Mouse (Mus musculus) heart, embryonic 16.5 days (tissue): ENCODE results near the gene Ublcp1. TPM values are rescaled to one million over a fixed set of nuclear protein-coding genes. Genes with fewer than 3 reads are reported as not detected.
A peak's percentile ranks its signal among the peaks of the same experiment; 100 is the strongest.

Experiments used
- ATAC-seq: fragments of 200-750 bp; cut with Nextera tagmentation; replicated peaks from 2 replicates; pipeline ENCODE4 v1.8.0; 2017; ENCODE audit warnings: moderate number of reproducible peaks; ENCODE audit not compliant: insufficient read depth, low FRiP score; ENCODE audit errors: extremely low read depth
- H3K27ac ChIP-seq: fragments of 300-500 bp; sonication (generic); 2 replicates; pipeline ENCODE4 v1.5.1; 2014; ENCODE audit warnings: mild to moderate bottlenecking, low read length, control low read depth, moderate library complexity
- H3K27me3 ChIP-seq: fragments of 300-500 bp; sonication (generic); 2 replicates; pipeline ENCODE4 v1.6.1; 2014; ENCODE audit warnings: low read length, mixed read lengths; ENCODE audit not compliant: control insufficient read depth, insufficient read depth
- H3K36me3 ChIP-seq: fragments of 300-500 bp; sonication (generic); 2 replicates; pipeline ENCODE4 v1.6.1; 2014; ENCODE audit not compliant: control insufficient read depth, insufficient read depth
- H3K4me1 ChIP-seq: fragments of 300-500 bp; sonication (generic); 2 replicates; pipeline ENCODE4 v1.6.1; 2014; ENCODE audit warnings: low read length, mixed read lengths; ENCODE audit not compliant: control insufficient read depth, insufficient read depth
- H3K4me2 ChIP-seq: fragments of 300-500 bp; sonication (generic); 2 replicates; pipeline ENCODE4 v1.6.1; 2014; ENCODE audit warnings: low read depth, mild to moderate bottlenecking, control low read depth, low read length
- H3K4me3 ChIP-seq: fragments of 300-500 bp; sonication (generic); 2 replicates; pipeline ENCODE4 v1.5.1; 2014; ENCODE audit warnings: mild to moderate bottlenecking, control low read depth, low read length
- H3K9ac ChIP-seq: fragments of 300-500 bp; sonication (generic); 2 replicates; pipeline ENCODE4 v1.6.1; 2014; ENCODE audit warnings: low read length, control low read depth
- H3K9me3 ChIP-seq: fragments of 300-500 bp; sonication (generic); replicated peaks from 2 replicates; pipeline ENCODE4 v1.6.1; 2016; ENCODE audit warnings: low read length; ENCODE audit not compliant: control insufficient read depth
- WGBS: fragments of 180-500 bp; shearing (Covaris S2); extraction: QIAGEN DNeasy Blood & Tissue Kit; methylation state at CpG from one replicate; pipeline ENCODE4 v1.1.7; 2014; 5-methylcytosine and 5-hydroxymethylcytosine counted together
- polyA plus RNA-seq: library from polyadenylated mRNA; unstranded; fragments of >200 nt; fragmentation: Nextera tagmentation; extraction: Ambion mirVana; gene quantifications from 2 replicates; pipeline ENCODE4 v1.2.1, GENCODE M21; 2015

The Ublcp1 gene
- polyA plus RNA-seq, 1 experiment from 2014 or later = 44.5 TPM

- Histone ChIP-seq H3K4me1 (no peaks in the 10 kb centered on the region), H3K4me2 (no peak overlapping the region), H3K27ac (no peak overlapping the region), H3K9ac (no peak overlapping the region), H3K4me3 (no peak overlapping the region), H3K27me3 (no peaks in the 10 kb centered on the region), H3K36me3 (no peaks in the 10 kb centered on the region), H3K9me3 (no peaks in the 10 kb centered on the region)
- no peak for ATAC-seq
- WGBS = 83% methylated on average over 3 of the region's 3 CpGs
Measured at GRCm38 (mm10) chr11:44430036-44430435, 40.3 kb downstream of the Ublcp1 start.

GRCm38 (mm10) chr11:44427951-44428350, 42.3 kb downstream of the Ublcp1 start:
- 67% methylated on average over 2 of the region's 2 CpGs for WGBS
- no peaks in the 10 kb centered on the region for H3K4me1 ChIP-seq
- no peak for ATAC-seq
- H3K36me3 ChIP-seq = no peaks in the 10 kb centered on the region
- no peak overlapping the region for H3K4me2 ChIP-seq
- no peak overlapping the region for H3K4me3 ChIP-seq
- H3K9me3 ChIP-seq = no peaks in the 10 kb centered on the region
- no peak overlapping the region for H3K27ac ChIP-seq
- H3K9ac ChIP-seq = no peak overlapping the region
- no peaks in the 10 kb centered on the region for H3K27me3 ChIP-seq

- no peak overlapping the region for H3K27ac ChIP-seq
- 58% methylated on average over 6 of the region's 6 CpGs for WGBS
- no peak for ATAC-seq
- no peak overlapping the region for H3K4me3 ChIP-seq
- H3K36me3 ChIP-seq = no peaks in the 10 kb centered on the region
- no peaks in the 10 kb centered on the region for H3K9me3 ChIP-seq
- H3K27me3 ChIP-seq = no peaks in the 10 kb centered on the region
- no peaks in the 10 kb centered on the region for H3K4me1 ChIP-seq
- no peak overlapping the region for H3K9ac ChIP-seq
- no peak overlapping the region for H3K4me2 ChIP-seq
Measured at GRCm38 (mm10) chr11:44425626-44426025, 44.7 kb downstream of the Ublcp1 start.

GRCm38 (mm10) chr11:44425006-44425405, 45.3 kb downstream of the Ublcp1 start:
- no peaks in the 10 kb centered on the region for H3K27me3 ChIP-seq
- ATAC-seq = no peak
- H3K27ac ChIP-seq = no peak overlapping the region
- H3K4me3 ChIP-seq = no peak overlapping the region
- no peaks in the 10 kb centered on the region for H3K36me3 ChIP-seq
- H3K9ac ChIP-seq = no peak overlapping the region
- no peaks in the 10 kb centered on the region for H3K9me3 ChIP-seq
- 68% methylated on average over 8 of the region's 8 CpGs for whole genome bisulfite sequencing
- H3K4me2 ChIP-seq = no peak overlapping the region
- H3K4me1 ChIP-seq = no peaks in the 10 kb centered on the region

- 78% methylated on average over 5 of the region's 5 CpGs for WGBS
- Histone ChIP-seq H3K27ac (no peak overlapping the region), H3K4me2 (no peak overlapping the region), H3K4me1 (no peaks in the 10 kb centered on the region), H3K36me3 (no peaks in the 10 kb centered on the region), H3K27me3 (no peaks in the 10 kb centered on the region), H3K9ac (no peak overlapping the region), H3K4me3 (no peak overlapping the region), H3K9me3 (no peaks in the 10 kb centered on the region)
- no peak for ATAC-seq
Measured at GRCm38 (mm10) chr11:44423955-44424354, 46.3 kb downstream of the Ublcp1 start.

- H3K36me3 ChIP-seq = no peaks in the 10 kb centered on the region
- no peak overlapping the region for H3K9ac ChIP-seq
- no peaks in the 10 kb centered on the region for H3K27me3 ChIP-seq
- H3K9me3 ChIP-seq = no peaks in the 10 kb centered on the region
- H3K4me2 ChIP-seq = no peak overlapping the region
- H3K4me3 ChIP-seq = no peak overlapping the region
- H3K27ac ChIP-seq = no peak overlapping the region
- ATAC-seq = no peak
- no peaks in the 10 kb centered on the region for H3K4me1 ChIP-seq
- WGBS = 31% methylated on average over 6 of the region's 6 CpGs
Measured at GRCm38 (mm10) chr11:44423261-44423660, 47.0 kb downstream of the Ublcp1 start.

- H3K9me3 ChIP-seq = no peaks in the 10 kb centered on the region
- 46% methylated on average over 10 of the region's 10 CpGs for WGBS
- no peaks in the 10 kb centered on the region for H3K36me3 ChIP-seq
- H3K4me1 ChIP-seq = no peaks in the 10 kb centered on the region
- no peaks in the 10 kb centered on the region for H3K27me3 ChIP-seq
- no peak overlapping the region for H3K27ac ChIP-seq
- H3K4me2 ChIP-seq = peak overlapping the region; percentile 4; the same call in 1 of the 2 replicates
- H3K4me3 ChIP-seq = no peak overlapping the region
- H3K9ac ChIP-seq = no peak overlapping the region
- no peak; the same call in 1 of the 2 replicates for ATAC-seq
Measured at GRCm38 (mm10) chr11:44422337-44423111, 47.8 kb downstream of the Ublcp1 start.

- no peak overlapping the region for H3K4me3 ChIP-seq
- H3K4me1 ChIP-seq = no peaks in the 10 kb centered on the region
- no peak for ATAC-seq
- H3K9ac ChIP-seq = no peak overlapping the region
- H3K27me3 ChIP-seq = no peaks in the 10 kb centered on the region
- H3K36me3 ChIP-seq = no peaks in the 10 kb centered on the region
- no peak overlapping the region for H3K27ac ChIP-seq
- no peaks in the 10 kb centered on the region for H3K9me3 ChIP-seq
- H3K4me2 ChIP-seq = no peak overlapping the region
- WGBS = 53% methylated on average over 1 of the region's 1 CpGs
Measured at GRCm38 (mm10) chr11:44417403-44417802, 52.9 kb downstream of the Ublcp1 start.

- no peak overlapping the region for H3K4me3 ChIP-seq
- WGBS = 82% methylated on average over 3 of the region's 3 CpGs
- no peaks in the 10 kb centered on the region for H3K9me3 ChIP-seq
- no peak for ATAC-seq
- no peak overlapping the region for H3K4me2 ChIP-seq
- H3K27ac ChIP-seq = no peak overlapping the region
- H3K36me3 ChIP-seq = no peaks in the 10 kb centered on the region
- H3K9ac ChIP-seq = no peak overlapping the region
- H3K27me3 ChIP-seq = 0 out of 2 replicates have a peak, but pooled peaks cover 2% of the 10 kb centered on the region
- no peaks in the 10 kb centered on the region for H3K4me1 ChIP-seq
Measured at GRCm38 (mm10) chr11:44414605-44415004, 55.7 kb downstream of the Ublcp1 start.
